Mouse (Mus musculus): ENCODE measurements around the gene Cd44.

The Cd44 gene

DNA sequence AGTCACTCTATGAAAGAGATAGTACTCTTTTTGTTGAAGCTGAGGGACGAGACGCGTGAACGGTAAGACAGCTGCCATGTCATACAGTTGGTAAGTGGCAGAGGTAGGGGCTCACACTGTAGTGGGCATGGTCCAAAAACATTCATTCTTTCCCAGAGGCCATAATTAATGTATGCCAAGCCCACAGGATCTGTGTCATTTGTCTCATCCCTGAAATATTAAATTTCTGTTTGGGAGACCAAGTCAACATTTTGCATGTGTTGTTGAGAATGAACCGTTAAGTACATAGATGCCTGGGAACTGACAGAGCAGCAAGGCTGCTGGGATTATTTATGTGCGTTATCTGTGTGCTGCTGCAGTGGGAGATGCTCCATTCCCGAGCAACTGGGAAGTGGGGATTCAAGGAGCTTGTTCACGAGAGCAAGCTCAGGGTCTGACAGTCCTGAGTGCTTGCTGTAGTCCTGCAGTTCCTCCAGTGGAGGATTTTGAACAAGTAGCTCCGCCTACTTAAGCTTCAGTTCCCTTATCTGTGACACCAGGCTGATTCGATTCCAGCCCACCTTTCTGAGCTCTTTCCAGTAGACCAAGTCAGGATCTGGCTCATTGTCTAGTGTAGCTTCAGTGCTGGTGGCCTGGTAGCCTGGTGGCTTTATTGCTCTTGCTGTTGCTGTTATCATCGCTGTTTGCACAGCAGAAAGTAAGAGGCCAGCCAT, 12.5 kb upstream of the Cd44 start:
- in situ Hi-C loops (cut with MboI, MseI): no loop called here

DNA sequence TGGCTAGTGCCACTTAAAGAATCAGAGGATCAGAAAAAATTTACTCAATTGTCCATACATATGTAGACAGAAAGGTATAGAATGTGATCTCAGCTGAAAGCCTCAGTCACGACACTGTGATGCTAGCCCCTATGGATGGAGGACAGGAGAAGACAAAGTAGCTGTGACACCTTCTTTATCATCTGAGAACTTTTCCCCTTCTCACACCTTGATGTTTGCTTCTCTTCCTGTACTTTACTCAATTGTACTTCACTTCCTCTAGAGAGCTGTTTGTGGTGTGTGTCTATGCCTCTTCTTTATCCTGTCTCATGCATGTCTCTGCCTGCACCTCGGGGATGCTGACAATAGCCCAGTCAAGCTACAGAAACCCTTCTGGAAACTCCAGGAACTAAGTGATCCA, 11.5 kb upstream of the Cd44 start:
- in situ Hi-C loops (cut with MboI, MseI): no loop called here

DNA sequence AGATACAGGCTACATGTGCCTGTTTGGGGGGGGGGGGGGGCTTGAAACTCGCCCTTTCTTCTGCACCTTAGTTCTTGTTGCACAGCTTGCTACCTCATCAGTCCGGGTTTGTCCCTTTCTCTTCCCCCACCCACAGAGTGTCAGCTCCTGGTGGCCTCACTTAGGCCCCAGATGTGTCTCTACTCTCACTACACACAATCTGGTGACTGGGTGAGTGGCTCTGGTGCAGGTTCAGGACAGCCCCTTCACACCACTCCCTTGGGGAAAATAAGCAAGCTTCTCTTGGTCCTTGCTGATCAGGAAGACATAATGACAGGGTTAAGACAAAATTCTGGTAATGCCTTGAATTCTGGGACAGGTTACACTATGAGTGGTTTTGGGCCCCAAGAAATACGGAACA, 11.0 kb upstream of the Cd44 start:
- in situ Hi-C loops (cut with MboI, MseI): no loop called here

DNA sequence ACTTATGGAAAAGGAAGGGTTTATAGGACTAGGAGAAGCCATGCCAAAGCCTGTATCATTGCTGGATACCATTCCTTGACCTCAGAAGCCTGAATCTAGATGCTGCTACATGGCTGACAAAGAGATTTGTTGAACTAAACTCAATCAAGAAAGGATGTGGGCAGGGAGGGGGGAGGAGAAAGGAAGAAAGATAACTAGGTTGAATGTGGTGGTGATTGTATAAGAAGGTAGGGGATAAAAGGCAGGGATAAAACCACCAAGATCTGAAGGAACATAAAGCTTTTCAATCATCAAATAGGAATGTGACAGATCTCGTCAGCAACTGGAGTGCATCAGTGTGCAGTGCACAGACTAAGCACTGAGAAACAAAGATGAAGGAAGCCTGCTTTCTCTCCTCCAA, 7.9 kb upstream of the Cd44 start:
- in situ Hi-C loops (cut with MboI, MseI): loop anchor here (5.0 kb wide), 1 partner anchor 38 kb away; no protein-coding TSS in a partner anchor

DNA sequence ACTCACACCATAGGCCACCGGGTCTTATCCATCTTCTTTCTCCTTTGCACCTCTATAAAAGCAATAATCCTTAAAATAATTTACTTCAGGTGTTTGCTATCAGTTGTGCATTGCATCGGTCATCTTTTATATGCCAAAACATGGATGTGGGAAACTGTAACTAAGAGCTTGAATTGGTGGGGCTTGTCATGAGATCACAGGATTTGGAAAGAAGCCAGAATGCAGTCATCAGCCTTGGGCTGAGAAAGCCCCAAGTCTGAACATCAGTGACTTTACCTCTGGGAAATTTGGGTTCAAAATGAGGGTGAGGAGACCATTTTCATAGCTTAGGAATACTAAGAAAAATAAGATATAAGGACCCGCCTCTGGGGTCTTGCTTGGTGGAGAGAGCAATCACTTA, 4.1 kb upstream of the Cd44 start:
- in situ Hi-C loops (cut with MboI, MseI): loop anchor here (5.0 kb wide), 1 partner anchor 42 kb away; no protein-coding TSS in a partner anchor

DNA sequence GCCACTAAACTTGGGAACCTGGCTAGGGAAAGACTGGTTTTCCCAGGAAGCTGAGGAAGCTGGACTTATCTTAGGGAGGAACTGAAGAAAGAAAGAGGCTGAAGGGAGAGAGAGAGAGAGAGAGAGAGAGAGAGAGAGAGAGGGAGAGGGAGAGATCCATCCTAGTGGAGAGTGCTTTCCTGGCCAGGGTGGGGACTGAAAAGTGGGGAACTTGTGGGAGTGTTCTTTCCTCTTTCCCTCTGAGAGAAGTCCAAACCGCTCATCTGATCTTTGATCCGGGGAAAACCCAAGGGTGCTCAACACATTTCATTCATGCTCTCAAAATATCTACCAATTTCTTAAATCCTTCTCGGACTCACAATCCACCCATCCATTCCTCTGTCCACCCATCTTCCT, 361 bp upstream of the Cd44 start:
- in situ Hi-C loops (cut with MboI, MseI): no loop called here

DNA sequence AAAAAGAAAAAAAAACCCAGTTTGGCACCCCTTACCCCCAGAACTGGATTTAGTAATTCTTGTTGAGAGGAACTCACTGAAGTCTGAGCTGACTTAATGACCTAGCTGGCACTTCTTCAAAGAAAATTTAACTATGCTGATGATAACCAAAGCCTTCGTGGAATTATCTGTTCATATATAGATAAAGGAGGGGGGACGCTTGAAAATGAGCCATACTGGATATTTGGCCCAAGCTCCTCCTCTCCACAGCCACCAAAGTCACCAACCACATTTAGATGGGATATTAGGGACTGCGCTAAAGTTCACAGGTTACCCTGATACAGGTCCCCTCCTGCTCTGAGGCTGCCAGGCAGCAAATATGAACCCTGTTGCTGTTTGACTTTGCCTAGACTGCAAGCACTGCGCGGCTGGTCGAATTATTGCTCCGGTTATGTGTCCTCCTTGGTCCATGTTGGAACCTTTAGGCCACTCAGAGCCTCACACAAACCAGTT, 1.2 kb downstream of the Cd44 start:
- in situ Hi-C loops (cut with MboI, MseI): no loop called here

DNA sequence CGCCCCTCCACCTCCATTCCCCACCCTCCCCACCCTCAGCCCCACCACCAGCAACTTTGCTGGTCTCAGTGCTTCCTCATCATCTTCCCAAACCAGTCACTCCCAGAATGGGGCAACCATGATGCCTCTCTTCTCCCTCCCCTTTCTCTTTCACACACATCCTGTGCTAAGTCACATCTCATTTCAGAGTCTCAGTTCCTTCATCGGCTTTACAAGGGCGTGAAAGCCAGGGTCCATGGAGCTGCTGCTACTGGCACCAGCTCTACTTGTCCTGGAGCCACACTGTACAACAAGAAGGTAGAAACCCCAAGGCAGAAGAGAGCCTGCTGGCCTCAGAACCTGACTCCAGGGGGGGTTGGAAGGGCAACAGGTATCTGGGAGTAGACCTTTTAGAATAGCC, 2.2 kb downstream of the Cd44 start:
- in situ Hi-C loops (cut with MboI, MseI): loop anchor here (10.0 kb wide), 2 partner anchors 116 to 696 kb away; no protein-coding TSS in a partner anchor

DNA sequence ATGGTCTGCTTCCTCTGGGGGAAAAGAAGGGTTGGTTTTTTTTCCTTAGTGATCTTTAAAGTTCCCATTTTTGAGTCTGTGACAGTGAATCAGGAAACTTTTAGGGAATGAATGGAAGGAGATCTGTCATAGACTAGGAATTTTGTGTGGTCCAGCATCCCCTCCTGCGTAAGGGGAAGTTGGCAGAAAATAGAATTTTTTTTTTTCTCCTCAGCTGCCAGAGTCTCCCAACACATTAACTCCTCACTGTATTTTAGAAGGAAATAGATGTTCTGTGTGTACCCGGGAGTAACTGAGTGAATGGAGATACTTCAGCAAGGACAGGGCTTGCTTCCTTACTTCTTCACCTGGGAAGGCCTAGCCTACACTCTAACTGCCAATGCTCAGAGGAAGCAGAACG, 2.9 kb downstream of the Cd44 start:
- in situ Hi-C loops (cut with MboI, MseI): loop anchor here (10.0 kb wide), 2 partner anchors 116 to 696 kb away; no protein-coding TSS in a partner anchor

DNA sequence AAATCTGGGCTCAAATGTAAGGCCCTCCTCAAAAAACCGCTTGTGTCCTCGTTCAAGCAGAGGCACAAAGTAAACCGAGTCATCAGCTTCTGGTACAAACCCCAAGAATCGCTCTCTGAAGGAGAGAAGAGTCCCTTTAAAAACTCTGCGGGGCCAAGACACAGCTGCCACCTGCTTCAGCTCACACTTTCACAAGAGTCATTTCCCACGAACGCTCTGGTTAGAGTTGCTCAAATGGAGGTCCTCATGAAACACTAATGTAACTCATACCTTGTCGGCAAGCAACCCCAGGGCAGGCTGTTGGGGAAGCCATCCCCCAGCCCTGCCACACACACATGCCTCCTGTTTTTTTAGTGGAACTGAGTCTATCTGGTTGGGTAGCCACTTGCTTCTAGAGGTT, 5.3 kb downstream of the Cd44 start:
- in situ Hi-C loops (cut with MboI, MseI): loop anchor here (10.0 kb wide), 2 partner anchors 119 to 699 kb away; no protein-coding TSS in a partner anchor

DNA sequence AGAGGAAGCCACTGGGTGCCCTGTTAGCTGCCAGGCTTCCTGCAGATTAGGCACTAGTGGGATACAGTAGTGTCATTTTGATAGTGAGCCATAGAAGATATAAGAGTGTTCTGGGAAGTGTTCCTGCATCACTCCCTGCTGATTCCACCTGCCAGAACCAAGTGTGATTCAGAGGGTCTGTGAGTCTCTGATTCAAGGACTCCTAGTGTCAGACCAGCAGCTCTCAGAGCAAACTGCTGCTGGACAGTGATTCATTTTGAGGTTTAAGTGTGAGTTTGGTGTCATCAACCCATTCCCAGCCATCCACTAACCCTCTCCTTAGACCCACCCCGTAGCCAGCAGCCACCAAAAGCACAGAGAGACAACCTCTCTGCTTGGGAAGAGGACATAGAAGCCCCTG, 6.3 kb downstream of the Cd44 start:
- in situ Hi-C loops (cut with MboI, MseI): loop anchor here (10.0 kb wide), 2 partner anchors 120 to 700 kb away; no protein-coding TSS in a partner anchor

DNA sequence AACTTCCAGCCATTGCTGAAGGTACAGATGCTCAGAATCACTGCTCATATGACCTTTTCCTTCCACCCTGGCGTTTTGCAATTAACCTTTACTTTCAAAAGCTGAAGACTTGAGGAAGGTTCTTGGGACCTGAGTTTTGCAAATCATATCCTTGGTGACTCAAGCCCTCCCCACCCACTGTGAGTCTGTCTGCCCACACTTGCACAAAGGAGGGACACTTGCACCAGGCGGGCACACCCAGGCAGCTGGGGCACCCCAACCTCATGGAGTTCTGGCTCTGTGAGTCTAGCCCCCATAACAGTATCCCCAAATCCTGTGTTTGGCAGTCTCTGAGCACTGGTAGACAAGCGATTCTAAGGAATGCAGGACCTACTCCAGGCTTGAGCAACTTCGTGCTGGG, 6.7 kb downstream of the Cd44 start:
- in situ Hi-C loops (cut with MboI, MseI): loop anchor here (10.0 kb wide), 2 partner anchors 120 to 700 kb away; no protein-coding TSS in a partner anchor

DNA sequence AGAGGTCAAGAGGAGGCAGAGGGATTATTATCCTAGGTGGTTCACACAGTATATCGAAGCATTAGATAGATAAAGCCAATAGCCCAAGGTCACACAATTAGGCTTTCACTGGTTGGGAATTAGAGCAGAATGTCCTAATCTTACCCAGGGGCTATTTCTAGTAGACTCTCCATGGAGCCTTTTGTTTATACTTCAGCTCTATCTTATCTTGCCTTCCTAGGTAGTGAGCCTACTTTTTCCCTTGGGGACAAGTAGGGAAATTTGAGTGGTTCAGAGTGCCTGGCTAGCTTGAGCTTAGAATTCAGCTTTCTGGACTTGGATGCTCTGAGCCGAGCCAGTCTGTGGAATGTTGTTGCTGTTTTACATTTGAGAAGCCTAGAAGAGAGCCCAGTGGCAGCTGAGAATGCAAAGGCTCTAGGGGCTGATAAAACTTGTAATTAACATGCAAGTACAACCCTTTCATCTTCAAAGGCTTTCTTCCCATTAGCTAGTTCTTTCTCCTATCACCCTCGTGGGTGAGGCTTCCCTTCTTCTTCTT, 12.7 kb downstream of the Cd44 start:
- in situ Hi-C loops (cut with MboI, MseI): no loop called here

DNA sequence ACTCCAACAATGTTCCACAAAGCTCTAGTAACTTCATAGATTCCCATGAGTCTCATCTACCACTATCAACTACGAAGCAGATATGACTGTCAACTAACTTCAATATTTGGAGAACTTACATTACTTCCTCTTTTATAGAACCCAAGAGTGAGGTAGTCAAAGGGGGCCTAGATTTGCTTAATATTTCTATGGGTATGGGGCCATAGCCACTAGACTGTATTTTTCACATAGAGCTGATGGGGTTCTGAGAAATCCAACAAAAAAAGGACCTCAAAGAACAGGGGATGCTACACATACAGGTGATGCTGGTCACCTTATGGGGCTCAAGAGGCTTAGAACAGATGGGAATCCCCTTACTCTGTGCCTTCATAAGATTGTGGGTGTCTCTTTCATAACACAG, 14.3 kb downstream of the Cd44 start:
- in situ Hi-C loops (cut with MboI, MseI): no loop called here

DNA sequence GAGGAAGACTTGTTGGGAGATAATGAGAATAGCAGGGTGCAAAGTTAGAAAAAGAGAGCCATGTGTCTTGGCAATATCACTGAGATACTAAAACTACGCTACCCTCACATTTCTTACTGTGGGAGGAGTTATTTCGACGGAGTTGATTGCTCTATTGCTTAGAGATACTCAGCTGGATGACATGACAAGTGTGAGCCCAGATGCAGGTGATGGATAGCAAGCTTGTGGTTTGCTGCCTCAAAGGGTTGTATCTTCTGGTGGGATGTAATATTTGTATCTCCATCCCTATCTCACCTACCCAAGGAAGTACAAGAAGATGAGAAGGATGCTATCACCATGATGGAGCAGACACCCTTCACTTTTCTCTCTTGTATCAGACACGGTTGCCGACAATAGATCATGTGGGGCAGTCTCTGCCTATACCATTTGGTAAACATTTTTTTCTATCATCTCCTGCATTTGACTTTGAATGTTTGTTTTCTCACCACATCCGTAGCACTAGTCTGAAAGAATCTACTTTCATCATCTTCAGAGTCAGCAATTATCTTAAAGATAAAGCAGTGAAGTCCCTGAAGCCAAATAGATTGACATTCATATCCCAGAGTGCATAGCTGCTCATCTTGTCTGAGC, 15.0 kb downstream of the Cd44 start:
- in situ Hi-C loops (cut with MboI, MseI): no loop called here

DNA sequence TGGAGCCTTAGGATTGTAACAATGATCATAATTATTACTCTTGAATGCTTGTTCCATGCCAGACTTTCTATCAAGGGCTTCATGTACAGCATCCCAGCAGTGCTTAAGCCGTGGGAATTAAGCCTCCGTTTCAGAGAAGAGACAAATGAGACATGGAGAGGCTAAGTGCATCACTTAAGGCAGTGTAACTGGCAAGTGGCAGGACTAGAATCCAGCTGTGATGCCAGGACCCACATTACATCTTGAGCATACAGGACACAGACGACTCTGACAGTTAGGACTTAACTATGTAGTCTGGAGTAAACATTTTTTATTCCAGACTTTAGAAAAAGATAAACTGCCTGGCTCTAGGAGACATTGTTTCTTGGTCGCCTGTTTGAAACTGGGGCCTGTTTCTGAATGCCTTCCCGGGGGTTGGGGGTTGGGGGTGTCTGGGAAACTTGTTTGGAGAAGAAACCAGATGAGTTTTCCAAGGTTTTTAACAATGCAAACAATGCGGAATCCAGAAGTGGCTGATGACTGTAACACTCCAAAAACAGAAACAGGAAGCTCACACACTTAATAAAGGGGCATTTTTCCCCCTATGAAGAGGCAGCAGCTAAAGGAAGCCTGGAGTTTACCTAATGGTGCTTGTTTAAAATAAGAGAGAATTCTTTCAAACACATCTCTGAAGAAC, 18.7 kb downstream of the Cd44 start:
- in situ Hi-C loops (cut with MboI, MseI): no loop called here

DNA sequence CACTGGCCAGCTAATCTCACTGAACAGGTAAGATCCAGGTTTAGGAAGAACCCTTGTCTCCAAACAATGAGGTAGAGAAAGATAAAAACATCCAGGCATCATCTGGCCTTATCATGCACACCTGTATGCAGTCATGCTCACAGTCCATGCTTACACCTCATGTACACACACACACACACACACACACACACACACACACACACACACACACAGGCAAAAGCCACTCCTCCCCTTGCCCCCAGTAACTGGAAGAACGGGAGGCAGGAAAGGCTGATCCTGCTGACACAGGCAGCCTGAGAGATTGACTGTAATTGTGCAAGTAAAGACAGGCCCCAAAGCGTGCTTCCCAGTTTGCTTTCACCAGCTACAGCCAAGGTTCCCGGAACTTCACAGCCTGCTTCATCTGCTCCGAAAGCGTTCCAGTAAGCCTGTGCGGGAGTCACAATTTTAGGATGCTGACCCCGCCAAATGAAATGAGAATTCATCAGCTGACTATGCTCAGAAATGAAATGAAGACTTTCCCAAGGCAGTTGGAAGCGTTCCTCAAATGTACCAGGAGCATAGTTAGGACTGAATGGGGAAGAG, 19.4 kb downstream of the Cd44 start:
- in situ Hi-C loops (cut with MboI, MseI): no loop called here

DNA sequence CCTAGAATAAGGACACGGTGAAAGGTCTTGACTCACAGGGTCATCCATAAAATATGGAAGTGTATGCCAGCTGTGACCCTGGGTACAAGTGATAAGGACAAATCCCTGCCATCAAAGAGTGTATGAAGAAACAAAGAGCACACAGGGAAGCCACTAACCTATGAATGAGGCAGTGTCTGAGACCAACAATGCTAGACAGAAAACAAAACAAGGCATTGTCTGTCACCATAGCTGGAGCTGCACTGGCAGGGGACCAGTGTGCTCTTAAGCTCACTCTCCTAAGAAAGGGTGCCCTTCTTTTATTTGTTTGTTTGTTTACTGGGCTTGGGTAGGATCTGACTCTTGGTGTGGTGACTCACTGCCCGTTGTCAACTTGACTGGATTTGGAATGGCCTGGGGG, 23.0 kb downstream of the Cd44 start:
- in situ Hi-C loops (cut with MboI, MseI): no loop called here

DNA sequence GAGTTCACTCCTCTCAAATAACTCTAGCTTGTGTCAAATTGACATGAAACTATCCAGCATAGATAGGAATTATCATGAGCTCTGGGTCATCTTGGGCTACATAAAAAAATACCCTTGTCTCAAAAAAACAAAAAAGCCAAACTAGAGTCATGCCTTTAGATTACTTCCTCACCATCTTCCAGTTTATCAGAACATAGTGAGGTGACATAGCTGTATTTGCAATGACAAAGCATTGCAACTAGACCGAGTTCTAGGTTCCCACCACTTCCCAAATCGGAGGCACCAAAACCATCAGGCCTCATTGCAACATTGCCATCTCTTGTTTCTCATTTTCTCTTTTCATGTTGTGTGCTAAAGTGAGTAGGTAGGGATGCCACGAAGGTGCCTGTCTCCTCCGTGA, 24.0 kb downstream of the Cd44 start:
- in situ Hi-C loops (cut with MboI, MseI): no loop called here

DNA sequence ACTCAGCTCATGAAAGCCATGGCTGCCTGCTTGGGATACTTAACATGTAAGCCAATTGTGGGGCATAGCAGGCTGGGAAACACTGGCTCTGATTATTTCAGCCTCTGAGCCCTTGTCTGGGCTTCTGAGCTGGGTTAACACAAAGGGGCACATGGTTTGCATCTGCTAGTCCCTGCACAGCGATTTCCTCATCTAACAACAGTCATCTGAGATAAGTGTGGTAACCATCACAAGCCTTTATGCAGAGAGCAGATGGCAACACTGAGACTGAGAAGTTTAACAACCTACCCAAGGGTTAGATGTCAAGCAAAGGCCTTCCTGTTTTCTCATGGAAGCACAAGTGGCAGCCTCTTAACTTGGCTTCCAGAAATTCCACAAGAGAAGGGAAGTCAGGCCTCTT, 25.3 kb downstream of the Cd44 start:
- in situ Hi-C loops (cut with MboI, MseI): no loop called here

DNA sequence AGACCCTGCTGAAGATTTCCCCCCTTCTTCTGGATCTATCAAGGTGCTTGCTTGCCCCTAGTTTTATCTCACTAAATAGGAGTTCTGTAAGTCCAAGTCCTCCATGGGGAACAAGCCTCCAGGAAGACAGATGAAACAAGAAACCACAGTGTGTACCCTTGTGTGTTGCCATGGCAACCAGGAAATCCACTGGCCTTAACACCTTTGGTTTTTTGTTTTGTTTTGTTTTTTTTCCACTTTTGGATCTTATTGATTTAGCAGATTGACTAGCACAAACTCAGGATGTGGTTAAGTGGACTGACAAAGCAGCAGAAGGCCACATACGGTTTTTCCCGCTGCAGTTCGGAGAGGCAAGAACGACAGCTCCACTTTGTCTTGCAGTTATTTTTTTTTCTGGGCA, 27.6 kb downstream of the Cd44 start:
- in situ Hi-C loops (cut with MboI, MseI): no loop called here

DNA sequence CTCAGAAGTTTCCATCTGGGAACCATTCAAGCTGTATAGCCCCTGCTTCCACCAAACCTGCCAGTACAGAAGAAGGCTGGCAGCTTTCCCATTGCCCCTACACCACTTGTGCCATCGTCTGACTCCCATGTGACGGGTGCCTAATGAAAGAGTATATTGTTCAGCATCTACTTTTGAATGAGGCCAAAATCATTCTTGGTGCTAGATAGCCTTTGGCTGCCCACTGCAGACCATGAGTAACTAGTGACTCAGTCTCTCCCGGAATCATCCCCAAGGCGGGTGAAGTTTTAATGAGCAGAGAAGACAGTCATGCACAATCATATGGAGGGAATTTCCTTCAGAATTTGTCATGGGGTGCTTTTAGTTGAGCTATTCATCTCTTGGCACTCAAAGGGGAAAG, 28.3 kb downstream of the Cd44 start:
- in situ Hi-C loops (cut with MboI, MseI): no loop called here

All from T-helper 1 cell (primary cell).